Mouse (Mus musculus): ENCODE measurements around the gene Gm10340. TPM values are rescaled to one million over a fixed set of nuclear protein-coding genes. Genes with fewer than 3 reads are reported as not detected.
"Not testable (repeated sequence)": the region's sequence is repeated elsewhere in the genome, so short reads cannot be mapped to it uniquely, and the experiment has no call there.

Gm10340 gene
- not detected in 2 replicates for polyA plus RNA-seq (2014; fragmentation: Nextera tagmentation; extraction: Ambion mirVana)

- WGBS: 87% methylated on average over 2 of the region's 3 CpGs
- ATAC-seq (ENCODE audit: insufficient number of reproducible peaks, insufficient read depth, low FRiP score, low read depth); H3K4me3 ChIP-seq (ENCODE audit: control insufficient read depth in 1 of 2, insufficient read depth in 1 of 2, low read depth in 1 of 2, low read length in 2 of 2); H3K9me3 ChIP-seq (ENCODE audit: control insufficient read depth, low read length); H3K9ac ChIP-seq (ENCODE audit: low read length); H3K4me2 ChIP-seq (ENCODE audit: low read length); H3K36me3 ChIP-seq (ENCODE audit: control insufficient read depth, insufficient read depth, low read length); H3K27ac ChIP-seq (replicated peaks in 1 of 2; ENCODE audit: control insufficient read depth in 1 of 2, insufficient read depth in 1 of 2, low read depth in 2 of 2, low read length in 2 of 2); H3K27me3 ChIP-seq (ENCODE audit: control insufficient read depth, insufficient read depth, low read length); H3K4me1 ChIP-seq (ENCODE audit: control insufficient read depth in 2 of 2, insufficient read depth in 2 of 2, low read length in 2 of 2): not testable (repeated sequence)
These were observed at the start of gene Gm10340 for GRCm38 (mm10) chr14:3133697-3134096. Gm10340 (plus strand) TSS chr14:3133997.

- not testable (repeated sequence) for H3K4me1 ChIP-seq (ENCODE audit: control insufficient read depth in 2 of 2, insufficient read depth in 2 of 2, low read length in 2 of 2); ATAC-seq (ENCODE audit: insufficient number of reproducible peaks, insufficient read depth, low FRiP score, low read depth); H3K9ac ChIP-seq (ENCODE audit: low read length); H3K36me3 ChIP-seq (ENCODE audit: control insufficient read depth, insufficient read depth, low read length); H3K4me3 ChIP-seq (ENCODE audit: control insufficient read depth in 1 of 2, insufficient read depth in 1 of 2, low read depth in 1 of 2, low read length in 2 of 2); H3K9me3 ChIP-seq (ENCODE audit: control insufficient read depth, low read length); H3K4me2 ChIP-seq (ENCODE audit: low read length); H3K27me3 ChIP-seq (ENCODE audit: control insufficient read depth, insufficient read depth, low read length); H3K27ac ChIP-seq (replicated peaks in 1 of 2; ENCODE audit: control insufficient read depth in 1 of 2, insufficient read depth in 1 of 2, low read depth in 2 of 2, low read length in 2 of 2)
- WGBS: 89% methylated on average over 13 of the region's 25 CpGs
These were observed 17.7 kb upstream of the Gm10340 start for GRCm38 (mm10) chr14:3116051-3116450.

GRCm38 (mm10) chr14:3187955-3188354 is 54.2 kb downstream of the Gm10340 start, which contains the start of gene Gm5795:
Gm5795 (plus strand) TSS chr14:3188255.
- not testable (repeated sequence) for H3K4me2 ChIP-seq (ENCODE audit: low read length); H3K27me3 ChIP-seq (ENCODE audit: control insufficient read depth, insufficient read depth, low read length); H3K9me3 ChIP-seq (ENCODE audit: control insufficient read depth, low read length); ATAC-seq (ENCODE audit: insufficient number of reproducible peaks, insufficient read depth, low FRiP score, low read depth); H3K4me1 ChIP-seq (ENCODE audit: control insufficient read depth in 2 of 2, insufficient read depth in 2 of 2, low read length in 2 of 2); H3K9ac ChIP-seq (ENCODE audit: low read length); H3K27ac ChIP-seq (replicated peaks in 1 of 2; ENCODE audit: control insufficient read depth in 1 of 2, insufficient read depth in 1 of 2, low read depth in 2 of 2, low read length in 2 of 2); H3K36me3 ChIP-seq (ENCODE audit: control insufficient read depth, insufficient read depth, low read length); H3K4me3 ChIP-seq (ENCODE audit: control insufficient read depth in 1 of 2, insufficient read depth in 1 of 2, low read depth in 1 of 2, low read length in 2 of 2)
- WGBS: no CpG with 5 or more reads among the region's 2 CpGs

Other genes with a start within 250 kb of the Gm10340 start
- gene Gm2888, start 104.0 kb upstream of the Gm10340 start, polyA plus RNA-seq (2014; fragmentation: Nextera tagmentation; extraction: Ambion mirVana): not detected in 2 replicates
- gene Gm2897, start 84.7 kb upstream of the Gm10340 start, polyA plus RNA-seq (2014; fragmentation: Nextera tagmentation; extraction: Ambion mirVana): 3.9 and 5.0 TPM in 2 replicates
- not detected in 2 replicates for gene Gm5795, start 54.3 kb downstream of the Gm10340 start, polyA plus RNA-seq (2014; fragmentation: Nextera tagmentation; extraction: Ambion mirVana)
- 27.9 and 35.1 TPM in 2 replicates for gene D830030K20Rik, start 74.5 kb downstream of the Gm10340 start, polyA plus RNA-seq (2014; fragmentation: Nextera tagmentation; extraction: Ambion mirVana)
- 1.8 TPM in 1 of 2 replicates, not detected in the other for gene Gm2956, start 198.6 kb downstream of the Gm10340 start, polyA plus RNA-seq (2014; fragmentation: Nextera tagmentation; extraction: Ambion mirVana)

All from heart, embryonic 14.5 days (tissue).